Mouse (Mus musculus) right cerebral cortex, adult 18-20 months (tissue): ENCODE measurements around the gene Stkld1.
"Not testable (repeated sequence)": the region's sequence is repeated elsewhere in the genome, so short reads cannot be mapped to it uniquely, and the experiment has no call there.

Source experiments
- DNase-seq: peaks from one replicate; pipeline ENCODE4 v3.0.0; 2022; ENCODE audit warnings: mixed read lengths

Stkld1 gene

GRCm38 (mm10) chr2:26933304-26934055 lies at the start of gene Stkld1, which contains the start of gene Surf4:
Stkld1 (plus strand) TSS chr2:26934047.
Surf4 (minus strand) TSS chr2:26933928.
- peak; percentile 94 for DNase-seq

GRCm38 (mm10) chr2:26885541-26885940 lies 48.3 kb upstream of the Stkld1 start:
- DNase-seq: not testable (repeated sequence)

- not testable (repeated sequence) for DNase-seq
Measured at GRCm38 (mm10) chr2:26886170-26886569, 47.7 kb upstream of the Stkld1 start.

GRCm38 (mm10) chr2:26895898-26896297 lies 37.9 kb upstream of the Stkld1 start:
- no peak for DNase-seq

GRCm38 (mm10) chr2:26900731-26901130 lies 33.1 kb upstream of the Stkld1 start:
- DNase-seq: no peak

- DNase-seq: no peak
Measured at GRCm38 (mm10) chr2:26901834-26902400, 31.9 kb upstream of the Stkld1 start.

GRCm38 (mm10) chr2:26902467-26903220 lies 31.2 kb upstream of the Stkld1 start, which contains the start of gene Surf6:
Surf6 (minus strand) TSS chr2:26902879.
- DNase-seq: peak; percentile 98

GRCm38 (mm10) chr2:26903311-26903710 lies 30.5 kb upstream of the Stkld1 start:
- no peak for DNase-seq

- no peak for DNase-seq
Measured at GRCm38 (mm10) chr2:26905936-26906335, 27.9 kb upstream of the Stkld1 start.

- no peak for DNase-seq
Measured at GRCm38 (mm10) chr2:26906431-26906830, 27.4 kb upstream of the Stkld1 start.

GRCm38 (mm10) chr2:26907109-26907508 lies 26.7 kb upstream of the Stkld1 start:
- DNase-seq: no peak

- no peak for DNase-seq
Measured at GRCm38 (mm10) chr2:26908710-26909386, 25.0 kb upstream of the Stkld1 start.

GRCm38 (mm10) chr2:26909387-26909784 lies 24.5 kb upstream of the Stkld1 start:
- DNase-seq: no peak

GRCm38 (mm10) chr2:26910124-26910993 lies 23.5 kb upstream of the Stkld1 start, which contains the start of the genes Med22 and Rpl7a:
Med22 (minus strand) TSS chr2:26910677.
Rpl7a (plus strand) TSS chr2:26910764.
- DNase-seq: peak; percentile 99

- peak; percentile 59 for DNase-seq
Measured at GRCm38 (mm10) chr2:26910994-26911765, 22.7 kb upstream of the Stkld1 start.

- no peak for DNase-seq
Measured at GRCm38 (mm10) chr2:26912253-26912770, 21.5 kb upstream of the Stkld1 start.

GRCm38 (mm10) chr2:26913416-26914147 lies 20.3 kb upstream of the Stkld1 start:
- DNase-seq: no peak

GRCm38 (mm10) chr2:26914148-26914941 lies 19.5 kb upstream of the Stkld1 start:
- DNase-seq: no peak
